Mouse (Mus musculus): Measurements from ENCODE around the gene Mst1r. TPM values are rescaled to one million over a fixed set of nuclear protein-coding genes. Genes with fewer than 3 reads are reported as not detected.

Mst1r gene
- total RNA-seq, 2 experiments from 2014 or later: 1.6 to 1.7 TPM

DNA sequence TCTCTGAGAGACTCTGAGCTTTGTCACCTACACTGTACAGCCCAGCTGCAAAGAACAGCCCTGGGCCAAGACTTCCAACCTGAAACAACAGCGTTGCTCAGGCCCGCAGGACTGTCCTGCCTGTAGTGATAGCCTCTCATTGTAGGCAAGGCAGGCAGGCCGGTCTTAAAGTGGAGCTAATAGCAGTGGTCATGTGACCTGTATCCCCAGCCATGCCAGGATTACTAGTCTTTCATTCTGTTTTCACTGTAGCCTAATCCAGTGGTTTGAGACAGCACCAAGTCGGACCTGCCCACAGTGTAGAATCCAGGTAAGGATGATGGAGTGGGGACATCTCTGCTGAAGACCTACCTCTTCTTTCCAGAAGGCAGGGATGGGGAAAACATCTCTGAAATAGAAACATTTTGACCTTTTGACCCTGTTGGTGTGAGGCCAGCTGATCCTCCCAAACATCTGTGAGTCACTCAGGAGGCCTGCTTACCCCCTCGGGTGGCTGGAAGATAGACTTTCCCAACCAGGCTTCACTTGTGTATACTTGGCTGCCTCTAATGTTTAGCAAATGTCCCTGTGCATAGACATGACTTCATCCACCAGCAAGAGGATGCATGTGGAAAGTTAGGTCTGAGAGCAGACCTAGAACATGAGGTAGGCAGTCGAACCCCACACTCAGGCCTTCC is 49.1 kb downstream of the Mst1r start:
- no peak for DNase-seq

DNA sequence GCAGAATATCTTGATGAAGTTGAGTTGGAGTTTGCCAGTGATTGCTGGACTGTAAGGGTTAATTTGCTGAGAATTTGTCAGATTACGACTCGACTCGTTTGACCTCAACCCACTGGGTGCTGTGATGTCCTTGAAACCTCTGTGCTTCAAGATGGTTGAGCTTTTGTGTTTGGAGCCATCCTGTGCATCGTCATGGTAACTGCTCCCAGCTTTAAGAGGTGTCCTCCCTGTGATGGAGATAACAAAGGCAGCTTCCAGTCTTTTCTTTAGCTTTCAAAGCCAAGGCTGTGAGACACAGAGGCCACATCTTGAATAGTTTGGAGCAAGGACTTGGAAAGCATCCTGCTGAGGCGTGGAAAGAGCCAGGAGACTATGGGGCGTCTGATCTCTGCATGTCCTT is 50.5 kb downstream of the Mst1r start:
- no peak for DNase-seq

DNA sequence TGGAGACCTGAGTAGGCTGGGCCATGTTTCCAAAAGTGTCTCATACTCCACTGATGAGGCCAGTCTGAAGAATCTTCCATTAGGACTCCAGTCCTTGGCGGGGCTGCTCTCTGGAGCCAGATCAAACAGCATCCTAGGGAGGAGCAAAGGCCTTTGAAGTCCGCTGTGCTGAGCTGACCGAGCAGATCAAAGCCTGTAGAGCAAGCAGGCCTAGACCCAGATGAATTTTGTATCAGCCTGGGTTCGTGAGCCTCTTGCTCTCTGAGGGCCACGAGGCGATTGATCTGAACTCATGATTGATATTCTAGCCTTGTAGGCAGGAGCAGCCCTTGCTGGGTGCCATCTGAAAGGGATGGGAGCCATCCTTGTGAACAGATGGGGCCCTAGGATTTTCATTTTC is 53.2 kb downstream of the Mst1r start:
- DNase-seq: no peak

DNA sequence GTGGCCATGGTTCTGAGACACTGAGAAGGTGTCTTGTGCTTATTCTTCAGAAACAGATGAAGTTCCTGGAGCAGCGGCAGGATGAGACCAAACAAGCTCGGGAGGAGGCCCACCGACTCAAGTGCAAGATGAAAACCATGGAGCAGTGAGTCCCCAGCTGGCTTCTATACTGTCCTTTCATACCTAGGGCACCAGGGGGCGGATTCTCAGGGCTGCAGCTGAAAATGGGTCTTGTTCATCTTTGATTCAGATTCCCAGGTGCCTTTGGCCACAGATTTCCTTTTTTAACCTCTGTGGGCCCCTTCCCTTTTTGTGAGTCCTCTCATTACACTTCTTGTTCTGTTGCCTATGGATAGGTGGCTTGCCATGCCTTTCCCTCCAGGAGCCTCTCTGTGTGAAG is 54.3 kb downstream of the Mst1r start:
- DNase-seq: no peak

DNA sequence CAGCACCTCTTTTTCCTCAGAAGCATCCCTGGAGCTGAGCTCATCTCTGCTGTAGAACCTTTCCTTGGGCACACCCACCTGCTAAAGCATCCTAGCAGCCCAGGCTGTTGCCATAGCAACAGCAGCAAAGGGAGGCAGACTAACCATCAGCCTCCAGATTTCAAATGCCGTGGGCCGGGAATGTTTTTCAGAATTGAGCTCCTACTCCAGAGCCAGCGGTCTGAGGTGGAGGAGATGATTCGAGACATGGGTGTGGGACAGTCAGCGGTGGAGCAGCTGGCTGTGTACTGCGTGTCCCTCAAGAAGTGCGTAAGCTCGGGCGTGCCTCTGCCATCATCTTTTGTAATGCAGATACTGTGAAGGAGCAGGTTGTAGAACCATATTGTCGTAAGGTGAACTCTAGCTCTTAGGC is 54.7 kb downstream of the Mst1r start:
- peak; percentile 72 to 79 for DNase-seq

DNA sequence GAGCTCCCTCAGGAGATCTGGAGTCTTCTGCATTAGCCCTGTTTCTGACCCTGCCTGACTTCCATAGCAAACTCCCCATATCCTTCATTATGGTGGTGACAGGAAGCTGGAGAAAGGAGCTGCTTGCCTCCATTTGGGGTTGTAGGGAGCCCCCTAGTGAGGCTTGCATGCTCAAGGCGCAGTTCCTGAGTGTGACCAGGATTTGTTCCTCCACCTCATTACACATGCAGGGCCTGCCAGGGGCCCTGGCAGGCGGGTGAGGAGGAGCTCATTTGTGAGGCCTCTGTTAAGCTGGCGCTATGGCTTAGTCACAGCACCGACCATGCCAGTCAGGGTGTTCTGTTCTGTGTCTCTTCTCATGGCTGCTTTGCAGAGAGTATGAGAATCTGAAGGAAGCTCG is 55.2 kb downstream of the Mst1r start:
- peak in 1 of 2 experiments; percentile 62 for DNase-seq

DNA sequence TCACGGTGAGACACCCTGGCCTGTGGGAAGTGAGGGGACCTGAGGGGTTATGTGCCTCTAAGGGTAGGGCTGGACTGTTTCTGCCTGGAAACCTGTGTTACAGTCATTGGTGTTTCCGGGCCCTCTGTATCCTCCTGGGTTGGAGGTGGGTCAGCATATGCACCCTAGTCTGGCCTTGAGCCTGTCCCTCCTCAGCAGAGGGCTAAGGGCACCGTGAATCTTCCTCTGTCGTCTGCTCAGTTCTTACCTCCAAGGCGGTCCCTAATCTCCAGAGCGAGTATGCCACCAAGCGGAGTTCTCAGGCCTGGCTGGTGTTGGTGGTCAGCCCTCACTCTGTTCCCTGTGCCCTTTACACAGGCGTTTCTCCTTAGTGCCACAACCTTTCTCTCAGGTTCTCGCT is 56.2 kb downstream of the Mst1r start:
- no peak for DNase-seq

DNA sequence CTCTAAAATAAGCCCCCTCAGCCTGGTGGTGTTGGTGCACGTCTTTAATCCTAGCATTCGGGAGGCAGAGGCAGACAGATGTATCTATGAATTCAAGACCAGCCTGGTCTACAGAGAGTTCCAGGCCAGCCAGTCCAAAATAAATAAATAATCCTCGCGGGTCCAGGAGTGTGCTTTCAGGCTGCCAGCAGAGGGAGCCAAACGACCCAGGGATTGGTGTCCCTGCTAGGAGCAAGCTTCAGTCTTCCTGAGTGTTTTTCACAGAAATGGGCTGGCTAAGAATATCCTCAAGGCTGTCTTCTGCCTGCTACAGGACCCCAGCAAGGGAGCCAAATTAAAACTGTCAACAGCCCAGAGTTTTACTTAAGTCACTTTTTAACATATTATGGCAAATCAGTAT is 57.0 kb downstream of the Mst1r start:
- DNase-seq: no peak

DNA sequence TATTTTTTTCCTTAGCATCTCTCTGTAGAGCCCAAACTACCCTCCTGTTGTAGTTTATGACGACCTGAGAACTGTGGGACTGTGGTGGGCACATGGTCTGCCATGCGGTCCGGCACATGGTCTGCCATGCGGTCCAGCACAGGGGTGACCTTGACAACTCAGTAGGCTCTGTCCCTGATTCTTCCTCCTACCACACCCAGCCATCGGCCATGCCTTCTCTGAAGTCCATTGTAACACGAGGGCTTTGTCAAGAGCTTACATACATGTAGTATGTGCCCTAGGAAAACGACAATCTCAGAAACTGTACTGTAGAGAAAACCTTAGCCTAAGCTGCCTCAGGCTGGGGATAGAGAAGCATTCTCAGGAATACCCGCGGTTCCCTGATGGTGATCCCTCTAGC is 58.0 kb downstream of the Mst1r start:
- DNase-seq: no peak

DNA sequence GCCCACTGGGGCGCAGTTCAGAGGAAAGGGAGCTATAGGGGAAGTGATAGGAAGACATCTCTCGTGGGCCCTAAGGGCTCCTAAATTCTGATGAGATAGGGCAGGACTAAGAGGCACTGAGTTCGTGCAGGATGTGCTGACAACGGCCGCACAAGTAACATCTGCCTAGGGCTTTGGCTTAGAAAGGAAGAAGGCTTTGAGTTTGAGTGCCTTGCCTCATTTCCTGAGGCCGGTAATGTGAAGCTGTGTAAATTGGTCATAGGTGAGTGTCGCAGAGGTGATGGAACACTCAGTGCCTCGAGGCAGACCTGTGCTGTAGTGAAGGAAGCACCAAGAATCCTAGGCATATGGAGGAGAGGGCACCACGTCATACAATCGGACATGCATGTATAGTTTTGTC is 60.0 kb downstream of the Mst1r start:
- no peak for DNase-seq

DNA sequence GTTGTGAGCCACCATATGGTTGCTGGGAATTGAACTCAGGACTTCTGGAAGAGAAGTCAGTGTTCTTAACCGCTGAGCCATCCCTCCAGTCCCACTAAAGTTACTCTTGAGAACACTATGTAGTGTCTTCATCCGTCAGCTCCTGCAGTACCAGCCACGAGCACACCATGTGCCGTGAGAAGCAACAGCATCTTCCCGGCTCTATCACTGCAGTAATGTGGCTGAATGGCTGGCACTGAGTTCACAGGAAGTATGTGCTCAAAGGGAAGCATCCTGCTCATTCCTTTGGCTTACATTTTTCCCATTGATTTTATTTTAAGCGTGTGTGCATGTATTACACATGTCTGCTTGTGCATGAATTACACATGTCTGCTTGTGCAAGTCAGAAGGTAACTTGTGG is 60.8 kb downstream of the Mst1r start:
- DNase-seq: no peak

DNA sequence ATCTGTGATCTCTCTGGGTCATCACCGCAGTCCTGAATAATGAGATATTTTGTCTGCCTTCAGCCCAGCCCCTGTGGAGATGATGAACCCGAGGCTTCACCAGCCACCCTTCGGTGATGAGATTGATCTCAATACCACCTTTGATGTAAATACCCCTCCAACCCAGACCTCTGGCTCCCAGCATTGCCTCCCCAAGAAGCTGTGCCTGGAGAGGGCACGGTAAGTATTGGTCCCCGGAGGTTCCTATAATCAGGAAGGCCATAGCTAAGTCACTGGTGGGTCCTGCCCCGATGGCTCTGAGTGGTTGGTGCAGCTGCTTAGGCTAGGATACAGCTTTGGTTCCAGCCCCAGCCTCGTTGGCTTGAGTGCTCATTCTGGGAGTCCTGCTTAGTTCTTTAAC is 61.9 kb downstream of the Mst1r start:
- no peak for DNase-seq

Other genes with a start within 250 kb of the Mst1r start
- gene Slc38a3, start 237.3 kb upstream of the Mst1r start, total RNA-seq (2021): 10 to 100 TPM; 53.9 to 60.6 TPM
- not detected for gene Gnat1, start 227.2 kb upstream of the Mst1r start, total RNA-seq (2021)
- 1 to 10 TPM; 4.3 to 4.6 TPM for gene Sema3f, start 196.4 kb upstream of the Mst1r start, total RNA-seq (2021)
- gene Rbm5, start 135.9 kb upstream of the Mst1r start, total RNA-seq (2021): 100 to 1,000 TPM; 143 to 166 TPM
- gene Rbm6, start 33.6 kb upstream of the Mst1r start, total RNA-seq (2021): 10 to 100 TPM; 58.4 to 72.0 TPM
- 10 to 100 TPM; 23.0 to 25.5 TPM for gene Mon1a, start 18.7 kb upstream of the Mst1r start, total RNA-seq (2021)
- gene Actl11, start 21.6 kb downstream of the Mst1r start, total RNA-seq (2021): not detected
- 100 to 1,000 TPM; 510 to 566 TPM for gene Camkv, start 28.8 kb downstream of the Mst1r start, total RNA-seq (2021)
- 10 to 100 TPM; 28.2 to 29.2 TPM for gene Traip, start 43.3 kb downstream of the Mst1r start, total RNA-seq (2021)
- gene Uba7, start 68.6 kb downstream of the Mst1r start, total RNA-seq (2021): 1 to 10 TPM; 4.6 to 5.2 TPM
- 1 to 10 TPM; 1.2 to 2.3 TPM for gene Gm20661, start 76.2 kb downstream of the Mst1r start, total RNA-seq (2021)
- 10 to 100 TPM; 10.3 to 10.6 TPM for gene Inka1, start 79.0 kb downstream of the Mst1r start, total RNA-seq (2021)
- 1 to 10 TPM; 3.7 to 5.5 TPM for gene Cdhr4, start 85.6 kb downstream of the Mst1r start, total RNA-seq (2021)
- 1 to 10 TPM; 1.6 to 3.8 TPM for gene Gm20662, start 89.5 kb downstream of the Mst1r start, total RNA-seq (2021)
- 100 to 1,000 TPM; 223 to 238 TPM for gene Ip6k1, start 95.6 kb downstream of the Mst1r start, total RNA-seq (2021)
- 10 to 100 TPM; 16.9 to 17.5 TPM for gene Gmppb, start 142.4 kb downstream of the Mst1r start, total RNA-seq (2021)
- 1 to 10 TPM; 1.8 to 2.6 TPM for gene Amigo3, start 146.3 kb downstream of the Mst1r start, total RNA-seq (2021)
- not detected for gene Mst1, start 173.6 kb downstream of the Mst1r start, total RNA-seq (2021)
- gene Rnf123, start 176.5 kb downstream of the Mst1r start, total RNA-seq (2021): 100 to 1,000 TPM; 104 to 110 TPM
- 10 to 100 TPM; 31.1 to 37.6 TPM for gene Apeh, start 187.7 kb downstream of the Mst1r start, total RNA-seq (2021)